ENCODE assay signal across 32 mouse cellular contexts in genomic region chr2:30372726-30373125, GRCm38 (mm10).
"Had no signal": no experiment of that assay in that cellular context is flagged by ENCODE, and none has a peak within 500 bp of the region (broad histone marks: within the 10 kb centered on the region; RNA-seq: fewer than 3 reads in every experiment).

No protein-coding gene starts in this region.

- H3K4me3 ChIP-seq: limb, embryonic 10.5 days; limb, embryonic 12.5 days; limb, embryonic 13.5 days; limb, embryonic 15.5 days; liver, embryonic 12.5 days; liver, embryonic 13.5 days; liver, embryonic 15.5 days; lung, embryonic 15.5 days; megakaryocyte, embryonic 14.5 days; midbrain, embryonic 10.5 days; midbrain, embryonic 12.5 days; midbrain, embryonic 13.5 days; midbrain, embryonic 15.5 days; myocyte; neural tube, embryonic 12.5 days had no signal

- H3K4me1 ChIP-seq: limb, embryonic 10.5 days; limb, embryonic 12.5 days; limb, embryonic 13.5 days; limb, embryonic 15.5 days; liver, embryonic 15.5 days; lung, embryonic 15.5 days; midbrain, embryonic 10.5 days; midbrain, embryonic 12.5 days; midbrain, embryonic 13.5 days; midbrain, embryonic 15.5 days; neural tube, embryonic 12.5 days had no signal

- H3K9me3 ChIP-seq: limb, embryonic 10.5 days; limb, embryonic 12.5 days; limb, embryonic 13.5 days; limb, embryonic 15.5 days; liver, embryonic 12.5 days; liver, embryonic 13.5 days; liver, embryonic 15.5 days; lung, embryonic 15.5 days; megakaryocyte, embryonic 14.5 days; midbrain, embryonic 10.5 days; midbrain, embryonic 12.5 days; midbrain, embryonic 13.5 days; midbrain, embryonic 15.5 days; neural tube, embryonic 12.5 days had no signal

- H3K27ac ChIP-seq: limb, embryonic 10.5 days; limb, embryonic 12.5 days; limb, embryonic 13.5 days; limb, embryonic 15.5 days; liver, embryonic 12.5 days; liver, embryonic 13.5 days; liver, embryonic 14.5 days; liver, embryonic 15.5 days; lung, embryonic 15.5 days; macrophage; midbrain, embryonic 10.5 days; midbrain, embryonic 12.5 days; midbrain, embryonic 13.5 days; midbrain, embryonic 15.5 days; neural tube, embryonic 12.5 days had no signal

- H3K4me2 ChIP-seq: limb, embryonic 12.5 days; limb, embryonic 13.5 days; limb, embryonic 15.5 days; liver, embryonic 11.5 days; liver, embryonic 12.5 days; liver, embryonic 13.5 days; liver, embryonic 15.5 days; lung, embryonic 14.5 days; lung, embryonic 15.5 days; midbrain, embryonic 11.5 days; midbrain, embryonic 12.5 days; midbrain, embryonic 13.5 days; midbrain, embryonic 15.5 days; neural tube, embryonic 12.5 days had no signal

- H3K9ac ChIP-seq: limb, embryonic 12.5 days; limb, embryonic 13.5 days; limb, embryonic 15.5 days; liver, embryonic 12.5 days; liver, embryonic 13.5 days; liver, embryonic 14.5 days; liver, embryonic 15.5 days; liver, postnatal 0 days; lung, embryonic 14.5 days; lung, embryonic 15.5 days; midbrain, embryonic 12.5 days; midbrain, embryonic 13.5 days; midbrain, embryonic 15.5 days; neural tube, embryonic 12.5 days had no signal

- DNase-seq: left cerebral cortex, postnatal 4 days; liver; liver, embryonic 13.5 days; liver, postnatal 0 days; lung, adult 18-20 months; lung, adult 2 months; lung, embryonic 14.5 days; lung, postnatal 10 days; lung, postnatal 14 days; lung, postnatal 36 days; lung, postnatal 4 days; midbrain, embryonic 14.5 days had no signal

- ATAC-seq: liver, embryonic 12.5 days; liver, postnatal 0 days; lung, postnatal 0 days; midbrain, embryonic 13.5 days; midbrain, embryonic 15.5 days; midbrain, embryonic 16.5 days had no signal

- H3K27me3 ChIP-seq: limb, embryonic 12.5 days; limb, embryonic 13.5 days; limb, embryonic 15.5 days; liver, embryonic 12.5 days; liver, embryonic 13.5 days; liver, embryonic 15.5 days; lung, embryonic 15.5 days; megakaryocyte, embryonic 14.5 days; midbrain, embryonic 12.5 days; midbrain, embryonic 13.5 days; midbrain, embryonic 15.5 days; neural tube, embryonic 12.5 days had no signal
